Mouse (Mus musculus): ENCODE measurements at regions not wholly inside any gene's neighbourhood (a gene's known extent, or its start where the extent isn't known, plus 50 kb on each side); places are given as distances from the start of the nearest gene placed in this dataset.

- H3K4me3 ChIP-seq, result no peak overlapping the region
- intact Hi-C loops (cut with DNase I), result no loop called here
- no peak overlapping the region for H3K27ac ChIP-seq
- H3K36me3 ChIP-seq (ENCODE audit: control insufficient read depth, insufficient read depth, low read length), result no peaks in the 10 kb centered on the region
- no peaks in the 10 kb centered on the region for H3K79me2 ChIP-seq (replicated peaks; ENCODE audit: control insufficient read depth, insufficient read depth, low read length)
- TF ChIP-seq EP300 (IDR thresholded peaks at IDR 0.05; ENCODE audit: insufficient read depth, low read depth, low read length), result no peak
- no peak for TF ChIP-seq CTCF (IDR thresholded peaks at IDR 0.05)
- no peak for TF ChIP-seq POLR2A (IDR thresholded peaks at IDR 0.05; ENCODE audit: insufficient read depth, low read depth, low read length)
- DNase-seq, result no peak
- H3K9ac ChIP-seq (ENCODE audit: low read depth, low read length), result no peak overlapping the region
- no peaks in the 10 kb centered on the region for H3K4me1 ChIP-seq (ENCODE audit: control insufficient read depth, insufficient read depth, low read length)
- H3K27me3 ChIP-seq (ENCODE audit: control insufficient read depth, insufficient read depth, low read length), result no peaks in the 10 kb centered on the region
Observed at GRCm38 (mm10) chr17:94808758-94809157, 58.9 kb upstream of the Mettl4 start.

Measured in heart, adult 2 months (tissue).